Mouse (Mus musculus) midbrain, embryonic 16.5 days (tissue): ENCODE results near the gene Osbp2. TPM values are rescaled to one million over a fixed set of nuclear protein-coding genes. Genes with fewer than 3 reads are reported as not detected.

Source experiments
- ATAC-seq: fragments of 200-750 bp; cut with Nextera tagmentation; 2 replicates; pipeline ENCODE4 v1.8.0; 2017; ENCODE audit warnings: moderate TSS enrichment
- H3K27ac ChIP-seq: fragments of 300-500 bp; sonication (generic); 2 replicates; pipeline ENCODE4 v1.5.1; 2014; ENCODE audit warnings: mild to moderate bottlenecking, low read length, mixed read lengths
- H3K27me3 ChIP-seq: fragments of 300-500 bp; sonication (generic); 2 replicates; pipeline ENCODE4 v1.6.1; 2014; ENCODE audit warnings: low read depth, low read length, mixed read lengths; ENCODE audit not compliant: control insufficient read depth, insufficient read depth
- H3K36me3 ChIP-seq: fragments of 300-500 bp; sonication (generic); 2 replicates; pipeline ENCODE4 v1.6.1; 2014; ENCODE audit warnings: mild to moderate bottlenecking, low read length, moderate library complexity, mixed read lengths; ENCODE audit not compliant: control insufficient read depth, insufficient read depth
- H3K4me1 ChIP-seq: fragments of 300-500 bp; sonication (generic); 2 replicates; pipeline ENCODE4 v1.6.1; 2014; ENCODE audit warnings: mild to moderate bottlenecking, low read length, mixed read lengths; ENCODE audit not compliant: control insufficient read depth, insufficient read depth
- H3K4me2 ChIP-seq: fragments of 300-500 bp; sonication (generic); 2 replicates; pipeline ENCODE4 v1.6.1; 2014; ENCODE audit warnings: mild to moderate bottlenecking, low read length, mixed read lengths
- H3K4me3 ChIP-seq: fragments of 300-500 bp; sonication (generic); 2 replicates; pipeline ENCODE4 v1.5.1; 2014; ENCODE audit warnings: low read depth, mild to moderate bottlenecking, low read length, moderate library complexity, mixed read lengths
- H3K9ac ChIP-seq: fragments of 300-500 bp; sonication (generic); 2 replicates; pipeline ENCODE4 v1.6.1; 2014; ENCODE audit warnings: low read depth, low read length, mixed read lengths
- H3K9me3 ChIP-seq: fragments of 300-500 bp; sonication (generic); replicated peaks from 2 replicates; pipeline ENCODE4 v1.6.1; 2014; ENCODE audit warnings: mild to moderate bottlenecking, low read length, mixed read lengths; ENCODE audit not compliant: control insufficient read depth, poor library complexity, severe bottlenecking
- WGBS: fragments of 180-500 bp; shearing (Covaris S2); extraction: QIAGEN DNeasy Blood & Tissue Kit; methylation state at CpG from one replicate; pipeline ENCODE4 v1.1.7; 2014; 5-methylcytosine and 5-hydroxymethylcytosine counted together
- polyA plus RNA-seq: library from polyadenylated mRNA; unstranded; fragments of >200 nt; fragmentation: Nextera tagmentation; extraction: Ambion mirVana; gene quantifications from 2 replicates; pipeline ENCODE4 v1.2.1, GENCODE M21; 2015

Osbp2 gene
- polyA plus RNA-seq, 1 experiment from 2014 or later: 40.9 TPM

- H3K9ac ChIP-seq: no peak overlapping the region
- no peaks in the 10 kb centered on the region for H3K27me3 ChIP-seq
- WGBS: 41% methylated on average over 4 of the region's 4 CpGs
- H3K27ac ChIP-seq: no peak overlapping the region
- H3K36me3 ChIP-seq: peaks cover 7% of the 10 kb centered on the region
- no peak for ATAC-seq
- H3K9me3 ChIP-seq: no peaks in the 10 kb centered on the region
- H3K4me2 ChIP-seq: no peak overlapping the region
- no peak overlapping the region for H3K4me3 ChIP-seq
- H3K4me1 ChIP-seq: peaks cover 6% of the 10 kb centered on the region; the same call in 1 of the 2 replicates
Observed at GRCm38 (mm10) chr11:3764352-3764751, 99.4 kb downstream of the Osbp2 start.

- no peaks in the 10 kb centered on the region for H3K9me3 ChIP-seq
- peak; percentile 82 for ATAC-seq
- H3K4me1 ChIP-seq: peaks cover 6% of the 10 kb centered on the region; the same call in 1 of the 2 replicates
- 0 out of 2 replicates have a peak, but pooled peaks cover 2% of the 10 kb centered on the region for H3K36me3 ChIP-seq
- H3K4me3 ChIP-seq: peak overlapping the region; percentile 73
- H3K4me2 ChIP-seq: peak overlapping the region; percentile 97
- H3K27ac ChIP-seq: peak overlapping the region; percentile 79
- H3K9ac ChIP-seq: peak overlapping the region; percentile 91
- under 1% methylated on average over 79 of the region's 90 CpGs for WGBS
- no peaks in the 10 kb centered on the region for H3K27me3 ChIP-seq
Observed at GRCm38 (mm10) chr11:3761775-3762501, 101.8 kb downstream of the Osbp2 start.

- no peaks in the 10 kb centered on the region for H3K27me3 ChIP-seq
- H3K4me2 ChIP-seq: peak overlapping the region; percentile 97
- peaks cover 6% of the 10 kb centered on the region; the same call in 1 of the 2 replicates for H3K4me1 ChIP-seq
- H3K36me3 ChIP-seq: 0 out of 2 replicates have a peak, but pooled peaks cover 2% of the 10 kb centered on the region
- peak overlapping the region; percentile 73 for H3K4me3 ChIP-seq
- peak; percentile 29; the same call in 1 of the 2 replicates for ATAC-seq
- H3K27ac ChIP-seq: peak overlapping the region; percentile 79
- peak overlapping the region; percentile 91 for H3K9ac ChIP-seq
- no peaks in the 10 kb centered on the region for H3K9me3 ChIP-seq
- 8% methylated on average over 11 of the region's 11 CpGs for WGBS
Observed at GRCm38 (mm10) chr11:3761339-3761738, 102.4 kb downstream of the Osbp2 start.

GRCm38 (mm10) chr11:3759433-3759832 is 104.3 kb downstream of the Osbp2 start:
- WGBS: 83% methylated on average over 5 of the region's 5 CpGs
- H3K4me2 ChIP-seq: no peak overlapping the region
- no peak overlapping the region for H3K9ac ChIP-seq
- ATAC-seq: no peak
- no peaks in the 10 kb centered on the region for H3K27me3 ChIP-seq
- H3K27ac ChIP-seq: no peak overlapping the region
- H3K4me3 ChIP-seq: no peak overlapping the region
- no peaks in the 10 kb centered on the region for H3K36me3 ChIP-seq
- no peaks in the 10 kb centered on the region for H3K9me3 ChIP-seq
- peaks cover 6% of the 10 kb centered on the region; the same call in 1 of the 2 replicates for H3K4me1 ChIP-seq

GRCm38 (mm10) chr11:3755341-3755740 is 108.4 kb downstream of the Osbp2 start:
- Histone ChIP-seq H3K27me3 (no peaks in the 10 kb centered on the region), H3K4me3 (no peak overlapping the region), H3K4me1 (no peaks in the 10 kb centered on the region), H3K4me2 (no peak overlapping the region), H3K9ac (no peak overlapping the region), H3K9me3 (no peaks in the 10 kb centered on the region), H3K27ac (no peak overlapping the region), H3K36me3 (no peaks in the 10 kb centered on the region)
- ATAC-seq: no peak
- 67% methylated on average over 4 of the region's 4 CpGs for WGBS

- WGBS: 80% methylated on average over 7 of the region's 7 CpGs
- H3K9ac ChIP-seq: no peak overlapping the region
- no peaks in the 10 kb centered on the region for H3K36me3 ChIP-seq
- H3K4me2 ChIP-seq: no peak overlapping the region
- H3K27me3 ChIP-seq: no peaks in the 10 kb centered on the region
- no peaks in the 10 kb centered on the region for H3K9me3 ChIP-seq
- no peak overlapping the region for H3K4me3 ChIP-seq
- H3K27ac ChIP-seq: no peak overlapping the region
- no peak for ATAC-seq
- no peaks in the 10 kb centered on the region for H3K4me1 ChIP-seq
Observed at GRCm38 (mm10) chr11:3754685-3755084, 109.0 kb downstream of the Osbp2 start.

- Histone ChIP-seq H3K27ac (no peak overlapping the region), H3K27me3 (no peaks in the 10 kb centered on the region), H3K4me1 (no peaks in the 10 kb centered on the region), H3K4me2 (no peak overlapping the region), H3K9ac (no peak overlapping the region), H3K4me3 (no peak overlapping the region), H3K9me3 (no peaks in the 10 kb centered on the region), H3K36me3 (no peaks in the 10 kb centered on the region)
- ATAC-seq: no peak
- 79% methylated on average over 9 of the region's 9 CpGs for WGBS
Observed at GRCm38 (mm10) chr11:3753897-3754296, 109.8 kb downstream of the Osbp2 start.

GRCm38 (mm10) chr11:3752766-3753165 is 110.9 kb downstream of the Osbp2 start:
- no peaks in the 10 kb centered on the region for H3K9me3 ChIP-seq
- ATAC-seq: no peak
- H3K4me2 ChIP-seq: no peak overlapping the region
- H3K36me3 ChIP-seq: no peaks in the 10 kb centered on the region
- H3K9ac ChIP-seq: no peak overlapping the region
- no peaks in the 10 kb centered on the region for H3K27me3 ChIP-seq
- no peaks in the 10 kb centered on the region for H3K4me1 ChIP-seq
- WGBS: 58% methylated on average over 3 of the region's 3 CpGs
- H3K27ac ChIP-seq: no peak overlapping the region
- H3K4me3 ChIP-seq: no peak overlapping the region

GRCm38 (mm10) chr11:3749831-3750230 is 113.9 kb downstream of the Osbp2 start:
- ATAC-seq: no peak
- 35% methylated on average over 7 of the region's 7 CpGs for WGBS
- H3K36me3 ChIP-seq: no peaks in the 10 kb centered on the region

More at GRCm38 (mm10) chr11:3749831-3750230, 113.9 kb downstream of the Osbp2 start:
- H3K27ac ChIP-seq: no peak overlapping the region
- H3K9ac ChIP-seq: no peak overlapping the region
- no peaks in the 10 kb centered on the region for H3K4me1 ChIP-seq
- no peaks in the 10 kb centered on the region for H3K27me3 ChIP-seq
- no peak overlapping the region for H3K4me2 ChIP-seq
- no peaks in the 10 kb centered on the region for H3K9me3 ChIP-seq
- H3K4me3 ChIP-seq: no peak overlapping the region
